Mouse (Mus musculus) brain, embryonic 14.5 days (tissue): ENCODE measurements around the gene 1700029I15Rik. TPM values are rescaled to one million over a fixed set of nuclear protein-coding genes. Genes with fewer than 3 reads are reported as not detected.
A peak's percentile ranks its signal among the peaks of the same experiment; 100 is the strongest.

Experiments
- DNase-seq: peaks from one replicate; pipeline ENCODE4 v3.0.0-alpha.2; 2011; ENCODE audit warnings: low read depth
- CTCF ChIP-seq: fragments of 200-500 bp; IDR thresholded peaks from 2 replicates; pipeline ENCODE4 v1.5.1; 2012; ENCODE audit warnings: inconsistent platforms, mild to moderate bottlenecking, moderate library complexity, borderline replicate concordance; ENCODE audit not compliant: insufficient read depth, insufficient read length; ENCODE audit errors: extremely low read depth
- POLR2A ChIP-seq: fragments of 200-500 bp; IDR thresholded peaks from 2 replicates; pipeline ENCODE4 v1.6.1; 2012; ENCODE audit warnings: mild to moderate bottlenecking, inconsistent platforms, borderline replicate concordance; ENCODE audit not compliant: poor library complexity, insufficient read depth, insufficient read length, severe bottlenecking; ENCODE audit errors: extremely low read depth
- polyA plus RNA-seq: library from polyadenylated mRNA; depleted of rRNA; stranded (reverse); fragments of >200 nt; gene quantifications from 2 replicates; pipeline ENCODE4 v1.2.3, GENCODE M21; 2012

The 1700029I15Rik gene
- polyA plus RNA-seq, 1 experiment: 3.0 TPM

DNA sequence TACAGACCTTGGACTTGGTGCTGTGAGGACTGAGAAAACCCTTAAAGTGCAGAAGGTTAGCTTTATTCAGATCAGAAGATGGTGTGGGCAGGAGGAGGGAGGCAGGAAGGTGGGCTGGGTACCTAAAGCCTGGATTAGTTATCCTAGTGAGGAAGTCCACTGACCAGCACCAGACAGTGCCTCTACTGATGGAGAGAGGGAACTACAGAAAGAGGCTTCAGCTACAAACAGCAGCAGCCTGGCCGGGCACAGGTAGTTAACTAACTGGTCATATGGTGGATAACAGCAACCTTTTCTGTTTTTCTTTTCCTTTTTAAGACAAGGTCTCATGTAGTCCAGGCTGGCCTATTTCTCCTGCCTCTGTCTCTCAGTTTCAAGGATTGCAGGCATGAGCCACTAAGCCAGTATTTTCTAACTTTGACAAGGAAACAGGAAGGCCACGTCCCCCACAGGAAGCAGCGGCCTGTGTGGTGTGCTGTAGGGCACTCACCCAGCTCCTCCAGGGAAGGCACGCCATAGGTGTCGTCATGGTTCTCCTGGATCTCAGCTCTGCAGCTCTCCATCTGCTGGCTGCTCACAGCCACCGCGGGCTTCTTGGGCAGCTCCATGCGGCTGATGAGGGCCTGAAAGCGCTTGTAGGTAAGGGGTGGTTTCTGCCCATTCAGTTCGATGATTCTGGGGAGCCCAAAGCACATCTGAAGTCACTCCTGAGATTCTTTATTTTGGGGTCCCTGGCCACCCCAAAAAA is 40.2 kb downstream of the 1700029I15Rik start:
- no peak for DNase-seq
- TF ChIP-seq POLR2A: no peak
- TF ChIP-seq CTCF: peak; percentile 47; the same call in 1 of the 2 replicates

DNA sequence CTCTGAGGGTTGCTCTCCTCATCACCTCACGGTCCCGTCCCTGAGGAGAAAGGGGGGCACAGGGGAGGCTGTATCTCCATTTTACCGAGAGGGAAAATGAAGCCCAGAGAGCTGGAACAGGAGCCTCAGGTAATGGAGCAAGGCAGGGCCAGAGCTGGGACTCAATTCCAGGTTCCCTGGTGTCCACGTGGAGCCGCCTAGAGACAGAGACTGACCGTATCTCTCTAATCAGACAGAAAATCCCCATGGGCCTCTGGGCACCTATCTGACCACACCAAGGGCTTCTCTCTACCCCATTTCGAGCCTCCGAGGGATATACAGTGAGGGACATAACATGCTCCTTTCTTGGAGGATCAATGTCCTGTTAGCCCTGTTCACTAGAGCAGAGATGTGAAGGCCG is 40.8 kb downstream of the 1700029I15Rik start:
- no peak for TF ChIP-seq POLR2A
- no peak for TF ChIP-seq CTCF
- DNase-seq: no peak

DNA sequence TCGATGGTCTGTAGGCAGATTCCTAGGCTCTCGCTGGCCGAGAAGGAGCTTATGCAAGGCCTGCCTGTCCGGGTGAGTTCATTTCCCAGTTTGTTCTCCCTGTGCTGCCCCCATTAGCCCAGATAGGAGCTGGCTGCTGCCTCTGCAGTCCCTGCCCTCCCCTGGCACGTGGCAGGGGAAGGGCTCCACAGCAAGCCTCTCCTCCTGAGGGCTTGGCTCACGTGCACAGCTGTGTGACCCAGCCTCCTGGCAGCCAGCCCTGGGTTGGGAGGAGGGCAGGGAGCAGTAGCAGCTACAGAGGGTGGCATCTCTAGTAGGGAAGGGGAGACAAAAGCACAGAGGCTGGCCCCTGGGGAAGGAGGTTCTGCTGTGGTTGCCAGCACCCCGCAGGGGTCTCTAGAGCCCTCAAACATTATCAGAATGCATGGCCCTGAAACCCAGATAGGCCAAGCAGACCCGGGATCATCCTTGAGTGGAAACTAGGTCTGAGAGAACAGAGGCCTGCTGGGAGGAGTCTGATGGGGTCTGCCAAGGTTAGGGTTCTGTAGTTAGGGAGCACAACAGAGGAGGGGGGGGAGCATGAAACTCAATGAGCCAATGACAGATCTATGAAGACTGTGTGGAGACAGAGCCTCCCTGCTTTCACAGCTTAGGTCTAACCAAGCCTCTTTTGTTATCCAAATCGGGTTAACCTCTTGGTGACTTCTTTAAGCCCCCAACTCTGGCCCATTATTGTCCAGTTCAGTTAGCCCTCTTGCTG is 41.5 kb downstream of the 1700029I15Rik start:
- DNase-seq: peak; percentile 86
- TF ChIP-seq CTCF: no peak
- no peak for TF ChIP-seq POLR2A

DNA sequence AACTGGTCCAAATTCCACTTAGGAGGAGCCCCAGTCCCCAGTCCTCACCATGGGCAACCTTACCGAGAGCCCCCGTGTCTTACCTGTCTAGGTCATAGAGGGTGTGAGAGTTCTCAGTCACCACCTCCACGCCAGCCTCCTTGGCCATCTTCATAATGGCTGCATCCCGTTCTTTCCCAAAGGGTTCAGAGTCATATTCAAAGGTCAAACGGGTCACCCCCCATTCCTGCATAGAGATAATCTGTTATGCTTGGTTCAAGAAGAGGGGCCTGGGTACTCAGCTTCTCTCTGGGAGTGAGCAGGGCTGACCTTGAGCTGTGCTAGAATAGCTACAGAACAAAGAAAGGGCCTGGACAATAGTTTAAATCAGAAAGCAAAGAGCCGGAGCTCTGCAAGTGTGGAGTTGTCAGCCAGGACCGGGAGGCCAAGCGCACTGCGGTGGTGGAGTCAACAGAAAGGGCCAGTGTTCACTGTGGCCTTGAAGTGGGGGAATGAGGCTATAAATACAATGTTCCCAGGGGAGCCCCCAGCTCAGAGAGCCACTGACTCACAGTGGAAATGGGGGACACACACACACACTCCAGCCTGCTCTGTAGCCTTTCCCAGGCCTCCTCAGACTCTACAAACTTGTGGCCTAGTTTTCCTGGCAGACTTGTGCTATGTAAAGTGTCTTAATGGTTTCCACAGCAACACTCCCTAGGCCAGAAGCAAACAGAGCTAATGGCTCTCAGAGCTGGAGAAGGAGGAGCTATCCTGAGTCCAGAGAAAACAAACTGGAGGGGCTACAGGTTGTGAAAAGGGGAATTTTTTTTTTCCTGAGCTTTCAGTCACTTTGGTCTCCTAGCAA is 42.3 kb downstream of the 1700029I15Rik start:
- DNase-seq: peak; percentile 94
- TF ChIP-seq POLR2A (no peak), CTCF (no peak)

DNA sequence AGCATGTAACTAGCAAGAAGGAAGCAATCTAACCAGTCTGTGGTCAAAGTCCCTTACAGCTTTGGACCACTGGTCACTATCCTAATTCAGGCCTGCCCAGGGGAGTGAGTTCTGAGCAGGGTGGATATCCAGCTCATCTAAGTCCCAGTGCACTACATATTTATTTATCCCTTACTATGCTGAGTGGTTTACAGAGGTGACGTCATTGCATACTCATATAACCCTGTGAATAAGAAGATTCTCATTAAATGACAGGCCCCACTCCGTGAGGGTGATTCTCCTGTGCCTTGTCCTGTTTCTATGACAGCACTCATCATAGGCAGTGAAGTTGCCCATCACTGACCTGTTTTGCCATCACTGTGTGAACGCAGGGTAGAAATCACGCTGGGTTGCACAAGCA is 43.0 kb downstream of the 1700029I15Rik start:
- no peak for DNase-seq
- TF ChIP-seq CTCF (no peak), POLR2A (no peak)

DNA sequence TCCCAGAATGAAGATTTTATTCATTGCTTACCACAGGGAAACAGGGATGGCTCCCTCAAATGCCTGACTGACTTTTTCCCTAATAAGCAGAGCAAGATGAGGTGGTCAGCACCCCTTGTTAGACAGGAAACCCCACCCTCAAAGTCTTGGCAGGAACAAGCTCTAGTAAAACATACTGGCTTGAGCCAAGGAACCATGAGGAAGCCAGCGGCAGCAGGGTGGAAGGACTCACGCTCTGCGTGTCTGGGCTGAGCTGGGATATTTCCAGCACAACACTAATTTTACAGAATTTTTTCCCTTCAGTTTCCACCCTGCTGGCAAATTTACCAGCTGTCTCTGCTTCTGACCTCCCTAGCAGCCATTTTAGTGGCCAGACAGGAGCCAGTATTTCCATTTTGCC is 44.1 kb downstream of the 1700029I15Rik start:
- TF ChIP-seq CTCF (no peak), POLR2A (no peak)
- DNase-seq: no peak

GRCm38 (mm10) chr2:92427882-92428281 is 45.5 kb downstream of the 1700029I15Rik start:
- TF ChIP-seq POLR2A: no peak
- peak; percentile 83 for DNase-seq

- DNase-seq: no peak
- TF ChIP-seq CTCF: no peak
- no peak for TF ChIP-seq POLR2A
Measured at GRCm38 (mm10) chr2:92430089-92430488, 47.8 kb downstream of the 1700029I15Rik start.

- TF ChIP-seq POLR2A: no peak
- no peak for TF ChIP-seq CTCF
Measured at GRCm38 (mm10) chr2:92430723-92431541, 48.6 kb downstream of the 1700029I15Rik start.

GRCm38 (mm10) chr2:92431611-92432179 is 49.4 kb downstream of the 1700029I15Rik start:
- DNase-seq: peak; percentile 61
- TF ChIP-seq POLR2A (no peak), CTCF (no peak)

More at GRCm38 (mm10) chr2:92430723-92431541, 48.6 kb downstream of the 1700029I15Rik start:
- DNase-seq: peak; percentile 89
